Mouse (Mus musculus): ENCODE results near the gene Rpl10-ps3.
A peak's percentile ranks its signal among the peaks of the same experiment; 100 is the strongest.

The Rpl10-ps3 gene

GRCm38 (mm10) chr9:50311036-50311545 is 33.7 kb downstream of the Rpl10-ps3 start:
- DNase-seq (ENCODE audit: low read depth, low spot score) = no peak

GRCm38 (mm10) chr9:50305666-50306402 is 38.9 kb downstream of the Rpl10-ps3 start:
- DNase-seq (ENCODE audit: low read depth, low spot score) = no peak

DNA sequence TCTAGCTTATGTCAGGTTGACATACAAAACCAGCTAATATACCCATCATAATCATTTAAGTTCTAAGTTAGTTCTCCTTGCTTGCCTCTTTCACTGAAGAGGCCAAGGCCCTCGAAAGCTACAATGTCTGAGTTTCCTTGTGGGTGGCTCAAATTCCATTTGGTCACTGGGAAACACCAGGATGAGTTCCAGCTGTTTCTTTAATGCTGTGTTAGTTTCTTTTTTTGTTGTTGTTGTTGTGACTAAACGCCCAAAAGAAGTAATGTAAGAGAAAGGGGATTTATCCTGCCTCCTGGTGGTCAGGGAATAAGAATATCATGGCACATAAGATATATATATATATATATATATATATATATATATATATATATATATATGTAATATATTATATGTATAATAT is 39.7 kb downstream of the Rpl10-ps3 start:
- peak; percentile 38 for DNase-seq (ENCODE audit: low read depth, low spot score)

DNA sequence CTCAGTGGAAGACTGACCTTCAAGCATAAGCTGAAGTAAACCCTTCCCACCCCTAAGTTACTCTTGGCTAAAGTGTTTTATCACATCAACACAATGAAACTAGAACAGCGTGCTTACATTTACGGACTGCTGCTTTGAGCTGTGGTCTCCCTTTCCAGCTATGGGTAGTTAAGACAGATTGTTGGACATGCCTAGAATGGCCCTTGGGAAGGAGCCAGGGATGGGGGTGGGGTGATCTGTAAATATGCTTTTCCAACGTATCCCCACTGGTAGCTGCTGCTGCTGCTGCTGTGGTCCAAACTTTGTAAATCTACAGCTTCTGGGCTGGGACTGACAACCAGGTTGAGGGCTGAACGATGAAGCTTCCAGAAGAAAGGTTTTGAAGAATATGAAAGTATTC is 40.8 kb downstream of the Rpl10-ps3 start:
- peak; percentile 9 for DNase-seq (ENCODE audit: low read depth, low spot score)

- DNase-seq (ENCODE audit: low read depth, low spot score) = no peak
Observed at GRCm38 (mm10) chr9:50301722-50302121, 43.0 kb downstream of the Rpl10-ps3 start.

GRCm38 (mm10) chr9:50298389-50298788 is 46.4 kb downstream of the Rpl10-ps3 start:
- DNase-seq (ENCODE audit: low read depth, low spot score) = peak; percentile 37

Data from 3T3-L1 (cell line).